ENCODE assay signal across 1 mouse cellular context in the genomic region with DNA sequence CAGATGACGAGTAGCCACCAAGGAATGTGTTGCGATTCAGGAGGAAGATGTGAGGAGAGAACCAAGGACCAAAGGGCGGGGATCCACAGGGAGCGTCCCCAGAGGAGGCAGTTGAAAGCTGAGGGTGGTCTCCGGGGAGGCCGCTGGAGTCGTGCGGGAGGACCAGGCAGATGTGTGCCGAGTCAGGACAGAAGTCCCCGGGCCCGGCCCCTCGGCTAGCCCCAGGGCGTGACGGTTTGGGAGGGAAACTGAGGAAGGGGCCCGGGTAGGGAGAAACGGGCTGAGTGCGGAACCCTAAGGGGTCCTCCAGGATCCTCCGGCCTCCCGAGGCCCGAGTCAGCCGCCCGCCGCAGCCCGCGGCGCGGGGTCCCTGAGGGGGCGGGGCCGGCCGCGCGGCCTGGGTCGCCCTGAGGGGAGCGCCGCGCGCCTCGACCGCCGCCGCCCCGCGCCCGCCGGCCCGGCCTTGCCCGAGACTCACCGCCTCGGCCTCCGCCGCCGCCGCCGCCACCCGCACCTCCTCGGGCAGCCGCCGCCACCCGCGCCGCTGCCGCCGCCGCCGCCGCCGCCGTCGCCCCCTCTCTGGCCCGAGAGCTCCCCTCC.
TF ChIP-seq lines count a peak whose summit lies in the region.

No protein-coding gene starts in this region.

TF ChIP-seq in MEL, 35 proteins besides CTCF, POLR2A, EP300 and RAD21:
- TF ChIP-seq NELFE (IDR thresholded peaks at IDR 0.05; ENCODE audit: low read depth, low read length): 0 out of 2 replicates have a peak, but pooled peaks have one; percentile 11
- no peak for TF ChIP-seq E2F4 (IDR thresholded peaks at IDR 0.05; ENCODE audit: borderline replicate concordance, low read depth, low read length)
- TF ChIP-seq POLR2AphosphoS2 (IDR thresholded peaks at IDR 0.05; ENCODE audit: low read length): no peak
- TF ChIP-seq HCFC1 (IDR thresholded peaks at IDR 0.05; ENCODE audit: low read depth, low read length): 0 out of 2 replicates have a peak, but pooled peaks have one; percentile 24
- no peak for TF ChIP-seq UBTF (IDR thresholded peaks at IDR 0.05; ENCODE audit: borderline replicate concordance, insufficient read depth, low read depth, low read length)
- TF ChIP-seq MYC (IDR thresholded peaks at IDR 0.05; ENCODE audit: low read depth, low read length): no peak
- no peak for TF ChIP-seq CHD1 (IDR thresholded peaks at IDR 0.05; ENCODE audit: low read depth, low read length)
TF ChIP-seq in MEL: peak in this region for 2.
